Mouse (Mus musculus) brown adipose tissue, adult 24 weeks (tissue): Measurements from ENCODE around the gene Acsl6. TPM values are rescaled to one million over a fixed set of nuclear protein-coding genes. Genes with fewer than 3 reads are reported as not detected.
"Not testable (repeated sequence)": the region's sequence is repeated elsewhere in the genome, so short reads cannot be mapped to it uniquely, and the experiment has no call there.

Source experiments
- H3K27ac ChIP-seq: fragments of 200-500 bp; replicated peaks from 2 replicates; pipeline ENCODE4 v1.5.1; 2012; ENCODE audit warnings: low read depth, mild to moderate bottlenecking, low read length
- H3K4me1 ChIP-seq: fragments of 200-500 bp; 2 replicates; pipeline ENCODE4 v1.6.1; 2012; ENCODE audit warnings: low read length, mixed read lengths; ENCODE audit not compliant: control insufficient read depth, insufficient read depth, insufficient read length
- H3K4me3 ChIP-seq: fragments of 200-500 bp; 2 replicates; pipeline ENCODE4 v1.5.1; 2012; ENCODE audit warnings: low read depth, mild to moderate bottlenecking, low read length, moderate library complexity; ENCODE audit not compliant: insufficient read depth
- polyA plus RNA-seq: library from polyadenylated mRNA; stranded (reverse); fragments of >200 nt; gene quantifications from 2 replicates; pipeline ENCODE4 v1.2.4, GENCODE M21; 2012; ENCODE audit not compliant: missing spikeins, insufficient read depth, insufficient read length

Acsl6 gene
- polyA plus RNA-seq, 1 experiment, result not detected

GRCm38 (mm10) chr11:54321802-54322532 is 18.4 kb downstream of the Acsl6 start:
- Histone ChIP-seq H3K4me3 (no peak overlapping the region), H3K4me1 (no peaks in the 10 kb centered on the region), H3K27ac (no peak overlapping the region)

GRCm38 (mm10) chr11:54331463-54332183 is 28.0 kb downstream of the Acsl6 start:
- H3K27ac ChIP-seq, result no peak overlapping the region
- H3K4me3 ChIP-seq, result no peak overlapping the region
- H3K4me1 ChIP-seq, result no peaks in the 10 kb centered on the region

GRCm38 (mm10) chr11:54336165-54336707 is 32.6 kb downstream of the Acsl6 start:
- Histone ChIP-seq H3K4me1 (no peaks in the 10 kb centered on the region), H3K27ac (no peak overlapping the region), H3K4me3 (no peak overlapping the region)

- Histone ChIP-seq H3K4me1 (no peaks in the 10 kb centered on the region), H3K27ac (no peak overlapping the region), H3K4me3 (no peak overlapping the region)
Measured at GRCm38 (mm10) chr11:54343703-54344102, 40.1 kb downstream of the Acsl6 start.

- no peak overlapping the region for H3K4me3 ChIP-seq
- H3K27ac ChIP-seq, result no peak overlapping the region
- no peaks in the 10 kb centered on the region for H3K4me1 ChIP-seq
Measured at GRCm38 (mm10) chr11:54351704-54352103, 48.1 kb downstream of the Acsl6 start.

- Histone ChIP-seq H3K27ac (no peak overlapping the region), H3K4me1 (no peaks in the 10 kb centered on the region), H3K4me3 (no peak overlapping the region)
Measured at GRCm38 (mm10) chr11:54353121-54353576, 49.6 kb downstream of the Acsl6 start.

GRCm38 (mm10) chr11:54354595-54355563 is 51.3 kb downstream of the Acsl6 start:
- Histone ChIP-seq H3K4me1 (no peaks in the 10 kb centered on the region), H3K4me3 (no peak overlapping the region), H3K27ac (no peak overlapping the region)

- Histone ChIP-seq H3K27ac (no peak overlapping the region), H3K4me1 (no peaks in the 10 kb centered on the region), H3K4me3 (no peak overlapping the region)
Measured at GRCm38 (mm10) chr11:54355564-54355955, 52.0 kb downstream of the Acsl6 start.

- H3K4me3 ChIP-seq, result no peak overlapping the region
- H3K4me1 ChIP-seq, result no peaks in the 10 kb centered on the region
- no peak overlapping the region for H3K27ac ChIP-seq
Measured at GRCm38 (mm10) chr11:54356676-54357075, 53.1 kb downstream of the Acsl6 start.

- Histone ChIP-seq H3K4me1 (no peaks in the 10 kb centered on the region), H3K27ac (no peak overlapping the region), H3K4me3 (no peak overlapping the region)
Measured at GRCm38 (mm10) chr11:54372553-54372952, 69.0 kb downstream of the Acsl6 start.

- H3K4me1 ChIP-seq, result no peaks in the 10 kb centered on the region
- no peak overlapping the region for H3K4me3 ChIP-seq
Measured at GRCm38 (mm10) chr11:54390386-54390785, 86.8 kb downstream of the Acsl6 start.

GRCm38 (mm10) chr11:54391326-54391725 is 87.7 kb downstream of the Acsl6 start:
- Histone ChIP-seq H3K4me3 (no peak overlapping the region), H3K27ac (no peak overlapping the region), H3K4me1 (no peaks in the 10 kb centered on the region)

More at GRCm38 (mm10) chr11:54390386-54390785, 86.8 kb downstream of the Acsl6 start:
- no peak overlapping the region for H3K27ac ChIP-seq

- Histone ChIP-seq H3K4me3 (no peak overlapping the region), H3K27ac (no peak overlapping the region), H3K4me1 (no peaks in the 10 kb centered on the region)
Measured at GRCm38 (mm10) chr11:54396686-54397085, 93.1 kb downstream of the Acsl6 start.

- Histone ChIP-seq H3K4me1 (no peaks in the 10 kb centered on the region), H3K27ac (no peak overlapping the region), H3K4me3 (no peak overlapping the region)
Measured at GRCm38 (mm10) chr11:54398058-54398457, 94.5 kb downstream of the Acsl6 start.

- not testable (repeated sequence) for H3K27ac ChIP-seq, H3K4me3 ChIP-seq, H3K4me1 ChIP-seq
Measured at GRCm38 (mm10) chr11:54400803-54401202, 97.2 kb downstream of the Acsl6 start.
